Comparison of ENCODE assay signal across 21 mouse cellular contexts in genomic region chr4:55386768-55387167, GRCm38 (mm10).
"Had no signal": no experiment of that assay in that cellular context is flagged by ENCODE, and none has a peak within 500 bp of the region (broad histone marks: within the 10 kb centered on the region; RNA-seq: fewer than 3 reads in every experiment).

No protein-coding gene starts in this region.

- H3K4me2 ChIP-seq: kidney, embryonic 15.5 days; liver, embryonic 11.5 days; lung, embryonic 15.5 days; midbrain, embryonic 12.5 days; midbrain, embryonic 15.5 days; neural tube, embryonic 13.5 days; stomach, embryonic 15.5 days had no signal

- H3K4me3 ChIP-seq: kidney, embryonic 15.5 days; left cerebral cortex, adult 2 months; lung, embryonic 15.5 days; midbrain, embryonic 12.5 days; midbrain, embryonic 15.5 days; neural tube, embryonic 13.5 days; stomach, embryonic 15.5 days had no signal

- ATAC-seq: midbrain, embryonic 15.5 days had no signal

- DNase-seq: kidney, adult 8-10 months; kidney, postnatal 10 days; kidney, postnatal 36 days; layer of hippocampus, postnatal 36 days; lung, adult 18-20 months; lung, postnatal 10 days; lung, postnatal 36 days; retina, postnatal 1 day; right cerebral cortex, postnatal 25 days; spleen, adult 18-20 months; thymus, adult 18-20 months; thymus, postnatal 36 days had no signal

- H3K27ac ChIP-seq: kidney, embryonic 15.5 days; left cerebral cortex, adult 2 months; liver, embryonic 14.5 days; lung, embryonic 15.5 days; midbrain, embryonic 12.5 days; midbrain, embryonic 15.5 days; neural tube, embryonic 13.5 days; stomach, embryonic 15.5 days had no signal

- H3K4me1 ChIP-seq: kidney, embryonic 15.5 days; lung, embryonic 15.5 days; midbrain, embryonic 12.5 days; midbrain, embryonic 15.5 days; neural tube, embryonic 13.5 days; stomach, embryonic 15.5 days had no signal

- H3K9me3 ChIP-seq: kidney, embryonic 15.5 days; lung, embryonic 15.5 days; midbrain, embryonic 12.5 days; midbrain, embryonic 15.5 days; neural tube, embryonic 13.5 days; stomach, embryonic 15.5 days had no signal

- H3K27me3 ChIP-seq: kidney, embryonic 15.5 days; lung, embryonic 15.5 days; midbrain, embryonic 12.5 days; midbrain, embryonic 15.5 days; neural tube, embryonic 13.5 days; stomach, embryonic 15.5 days had no signal

- H3K9ac ChIP-seq: kidney, embryonic 15.5 days; liver, embryonic 14.5 days; lung, embryonic 15.5 days; midbrain, embryonic 12.5 days; midbrain, embryonic 15.5 days; neural tube, embryonic 13.5 days; stomach, embryonic 15.5 days had no signal
